Mouse (Mus musculus) cerebellum, adult 9-11 months (tissue): Measurements from ENCODE around the gene Tbc1d16.
"Not testable (repeated sequence)": the region's sequence is repeated elsewhere in the genome, so short reads cannot be mapped to it uniquely, and the experiment has no call there.

Source experiments
- DNase-seq: peaks from one replicate; pipeline ENCODE4 v3.0.0; 2022

Tbc1d16 gene

GRCm38 (mm10) chr11:119108573-119109263 is 119.6 kb downstream of the Tbc1d16 start:
- no peak for DNase-seq

- no peak for DNase-seq
Measured at GRCm38 (mm10) chr11:119106289-119106688, 122.0 kb downstream of the Tbc1d16 start.

GRCm38 (mm10) chr11:119105748-119106147 is 122.6 kb downstream of the Tbc1d16 start:
- DNase-seq, result no peak

GRCm38 (mm10) chr11:119105071-119105609 is 123.2 kb downstream of the Tbc1d16 start:
- DNase-seq, result no peak

GRCm38 (mm10) chr11:119103991-119104390 is 124.3 kb downstream of the Tbc1d16 start:
- DNase-seq, result no peak

- DNase-seq, result not testable (repeated sequence)
Measured at GRCm38 (mm10) chr11:119100355-119100754, 127.9 kb downstream of the Tbc1d16 start.

GRCm38 (mm10) chr11:119098202-119098601 is 130.1 kb downstream of the Tbc1d16 start:
- DNase-seq, result no peak

GRCm38 (mm10) chr11:119095441-119095840 is 132.9 kb downstream of the Tbc1d16 start:
- DNase-seq, result no peak

GRCm38 (mm10) chr11:119093322-119093721 is 135.0 kb downstream of the Tbc1d16 start:
- no peak for DNase-seq
